Mouse (Mus musculus) forebrain, embryonic 11.5 days (tissue): ENCODE measurements at regions not wholly inside any gene's neighbourhood (a gene's known extent, or its start where the extent isn't known, plus 50 kb on each side); places are given as distances from the start of the nearest gene placed in this dataset. TPM values are rescaled to one million over a fixed set of nuclear protein-coding genes. Genes with fewer than 3 reads are reported as not detected.

ENCODE experiments used
- ATAC-seq: fragments of 200-750 bp; cut with Nextera tagmentation; replicated peaks from 2 replicates; pipeline ENCODE4 v1.8.0; 2017; ENCODE audit warnings: moderate TSS enrichment; ENCODE audit not compliant: low FRiP score
- DNase-seq: peaks from one replicate; pipeline ENCODE4 v3.0.0-alpha.2; 2017; ENCODE audit warnings: low spot score
- H3K27ac ChIP-seq: fragments of 300-500 bp; sonication (generic); 2 replicates; pipeline ENCODE4 v1.5.1; 2014; ENCODE audit warnings: low read depth, low read length
- H3K27me3 ChIP-seq: fragments of 300-500 bp; sonication (generic); 2 replicates; pipeline ENCODE4 v1.6.1; 2014; ENCODE audit warnings: mild to moderate bottlenecking, low read length, mixed read lengths; ENCODE audit not compliant: control insufficient read depth, insufficient read depth
- H3K36me3 ChIP-seq: fragments of 300-500 bp; sonication (generic); 2 replicates; pipeline ENCODE4 v1.6.1; 2014; ENCODE audit warnings: mild to moderate bottlenecking, low read length, moderate library complexity, mixed read lengths; ENCODE audit not compliant: control insufficient read depth, insufficient read depth
- H3K4me1 ChIP-seq: fragments of 300-500 bp; sonication (generic); replicated peaks from 2 replicates; pipeline ENCODE4 v1.6.1; 2014; ENCODE audit warnings: low read length, mixed read lengths; ENCODE audit not compliant: control insufficient read depth, insufficient read depth
- H3K4me2 ChIP-seq: fragments of 300-500 bp; sonication (generic); 2 replicates; pipeline ENCODE4 v1.6.1; 2014; ENCODE audit warnings: low read depth, mild to moderate bottlenecking, low read length, moderate library complexity, mixed read lengths; ENCODE audit not compliant: severe bottlenecking
- H3K4me3 ChIP-seq: fragments of 300-500 bp; sonication (generic); 2 replicates; pipeline ENCODE4 v1.5.1; 2014; ENCODE audit warnings: low read depth, low read length
- H3K9ac ChIP-seq: fragments of 300-500 bp; sonication (generic); 2 replicates; pipeline ENCODE4 v1.6.1; 2014; ENCODE audit warnings: low read length
- H3K9me3 ChIP-seq: fragments of 300-500 bp; sonication (generic); 2 replicates; pipeline ENCODE4 v1.6.1; 2016; ENCODE audit warnings: low read length, mixed read lengths; ENCODE audit not compliant: control insufficient read depth
- WGBS: fragments of 180-500 bp; shearing (Covaris S2); extraction: QIAGEN DNeasy Blood & Tissue Kit; methylation state at CpG from one replicate; pipeline ENCODE4 v1.1.7; 2014; 5-methylcytosine and 5-hydroxymethylcytosine counted together
- microRNA-seq: library from miRNA; unstranded; fragments of <30 nt; microRNA quantifications from one replicate; pipeline ENCODE4, GENCODE M21; 2016; ENCODE audit not compliant: insufficient number of aligned reads

DNA sequence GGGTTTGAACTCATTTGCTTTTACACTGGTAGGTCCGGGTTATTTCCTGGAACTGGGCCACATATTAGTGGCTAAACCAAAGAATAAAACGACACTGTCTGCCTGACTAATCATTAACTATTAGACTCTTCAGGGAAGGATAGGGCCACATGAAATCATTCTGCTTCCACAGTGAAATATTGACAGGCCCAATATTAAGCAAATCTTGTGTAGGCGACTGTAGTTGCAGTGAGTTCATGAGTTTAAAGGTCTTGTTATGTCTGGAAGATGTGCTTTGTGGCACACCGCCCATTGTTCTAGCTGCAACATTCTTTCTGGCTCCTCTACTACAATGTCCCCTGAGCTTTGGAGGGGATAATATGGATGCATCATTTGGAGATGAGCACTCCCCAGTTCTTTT lies 65.7 kb upstream of the Pbx1 start:
- Histone ChIP-seq H3K9ac (no peak overlapping the region), H3K27me3 (no peaks in the 10 kb centered on the region), H3K4me3 (no peak overlapping the region), H3K36me3 (no peaks in the 10 kb centered on the region), H3K4me1 (peaks cover 8% of the 10 kb centered on the region), H3K9me3 (no peaks in the 10 kb centered on the region), H3K27ac (no peak overlapping the region), H3K4me2 (no peak overlapping the region)
- DNase-seq (no peak), ATAC-seq (no peak)
- 85% methylated on average over 4 of the region's 4 CpGs for WGBS

DNA sequence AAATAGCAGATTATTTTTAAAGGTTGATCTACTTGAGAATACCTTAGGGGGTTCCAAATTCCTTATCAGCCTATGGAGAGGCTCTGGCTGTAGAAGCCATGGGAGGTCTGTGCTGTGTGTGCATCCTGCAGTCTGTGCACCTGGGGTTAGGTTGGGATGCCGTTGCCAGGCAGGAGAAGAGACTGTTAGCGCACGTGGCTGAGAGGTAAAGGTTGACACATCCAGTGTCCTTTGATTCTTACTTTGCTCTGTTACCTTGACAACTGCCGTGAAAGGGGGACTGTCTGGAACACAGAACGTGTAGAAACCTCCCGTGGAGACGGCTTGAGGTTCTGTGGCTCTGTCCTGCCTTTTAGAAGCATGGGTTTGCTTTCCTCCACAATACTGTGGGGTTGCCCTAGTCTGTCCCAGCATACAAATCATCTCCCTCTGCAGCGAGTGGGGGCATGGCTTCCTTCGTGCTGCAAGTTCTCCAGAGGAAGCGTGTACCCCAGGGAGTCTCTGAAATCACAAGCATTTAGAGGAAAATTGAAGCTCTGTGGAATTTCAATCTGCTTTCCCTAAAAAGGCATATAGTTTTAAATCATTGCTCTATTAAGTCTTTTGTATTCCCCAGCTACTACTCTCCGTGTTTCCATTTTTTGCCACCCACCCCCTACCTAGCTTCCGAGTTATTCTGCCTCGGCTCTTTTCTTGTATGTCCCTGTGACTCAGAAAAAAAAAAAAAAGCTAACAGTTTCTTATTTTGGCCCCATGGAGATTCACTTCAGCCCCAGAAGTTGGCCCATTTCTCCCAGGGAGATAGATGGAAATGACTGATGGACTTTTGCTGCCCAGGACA lies 63.8 kb upstream of the Pbx1 start:
- H3K9me3 ChIP-seq, result no peaks in the 10 kb centered on the region
- DNase-seq (no peak), ATAC-seq (no peak)
- no peak overlapping the region for H3K27ac ChIP-seq
- H3K4me3 ChIP-seq, result no peak overlapping the region
- no peak overlapping the region for H3K4me2 ChIP-seq
- 0 out of 2 replicates have a peak, but pooled peaks cover 2% of the 10 kb centered on the region for H3K4me1 ChIP-seq
- H3K36me3 ChIP-seq, result no peaks in the 10 kb centered on the region
- no peak overlapping the region for H3K9ac ChIP-seq
- H3K27me3 ChIP-seq, result no peaks in the 10 kb centered on the region
- WGBS, result 57% methylated on average over 13 of the region's 13 CpGs

DNA sequence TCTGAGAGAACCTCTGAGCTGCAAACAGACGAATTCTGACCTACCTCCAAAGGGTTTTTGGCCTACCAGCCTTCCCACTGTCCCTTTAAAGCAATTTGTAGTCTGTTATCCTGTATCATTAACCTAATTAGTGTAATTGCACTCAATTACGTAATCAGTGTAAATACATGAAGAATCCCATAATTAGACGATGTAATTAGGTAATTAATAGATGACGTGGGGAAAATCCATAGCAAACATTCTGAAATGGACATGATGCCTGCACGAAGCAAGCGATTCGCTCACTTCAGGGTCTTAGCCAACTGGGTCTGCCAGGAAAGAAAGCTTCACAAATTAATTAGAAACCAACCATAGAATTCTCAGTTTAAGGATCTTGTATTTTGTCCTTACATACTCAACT lies 55.4 kb upstream of the Pbx1 start:
- no peak overlapping the region for H3K4me2 ChIP-seq
- H3K4me3 ChIP-seq, result no peak overlapping the region
- H3K27ac ChIP-seq, result no peak overlapping the region
- WGBS, result 73% methylated on average over 7 of the region's 7 CpGs
- H3K9me3 ChIP-seq, result no peaks in the 10 kb centered on the region
- no peaks in the 10 kb centered on the region for H3K4me1 ChIP-seq
- H3K36me3 ChIP-seq, result no peaks in the 10 kb centered on the region
- ATAC-seq (no peak), DNase-seq (no peak)
- no peak overlapping the region for H3K9ac ChIP-seq
- no peaks in the 10 kb centered on the region for H3K27me3 ChIP-seq

DNA sequence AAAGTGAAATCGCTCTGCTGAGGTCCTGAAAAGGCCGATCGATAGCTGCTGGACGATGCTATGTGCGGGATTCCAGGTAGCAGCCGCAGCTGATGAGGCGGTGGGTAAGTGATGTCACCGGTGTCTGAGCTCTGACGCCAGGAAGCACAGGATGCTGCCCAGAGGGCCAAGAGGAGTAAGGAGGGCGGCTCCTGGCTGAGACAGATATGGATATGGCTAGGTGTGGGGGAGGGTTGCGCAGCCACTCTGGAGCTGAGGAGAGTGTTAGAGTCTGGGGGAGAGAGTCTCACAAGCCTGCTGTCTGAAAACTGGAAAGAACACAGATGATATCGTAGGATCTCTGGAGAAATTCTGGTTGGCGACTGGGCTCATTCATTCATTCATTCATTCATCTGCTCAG lies 51.6 kb upstream of the Pbx1 start:
- H3K27ac ChIP-seq, result no peak overlapping the region
- ATAC-seq, result no peak
- H3K27me3 ChIP-seq, result no peaks in the 10 kb centered on the region
- no peaks in the 10 kb centered on the region for H3K4me1 ChIP-seq
- no peak overlapping the region for H3K4me3 ChIP-seq
- DNase-seq, result no peak
- H3K9me3 ChIP-seq, result no peaks in the 10 kb centered on the region
- no peak overlapping the region for H3K9ac ChIP-seq
- no peak overlapping the region for H3K4me2 ChIP-seq
- no peaks in the 10 kb centered on the region for H3K36me3 ChIP-seq
- 87% methylated on average over 13 of the region's 13 CpGs for WGBS

Small RNA genes lying in the stretch of these regions (microRNA-seq; reads per million reads assigned to microRNA genes)
- gene Mir6348 (not detected), gene Mir6354 (not detected)
